Mouse (Mus musculus) stomach, postnatal 0 days (tissue): Measurements from ENCODE around the gene 2310011J03Rik.

Experiments used
- CTCF ChIP-seq: IDR thresholded peaks from 2 replicates; pipeline ENCODE4 v1.5.1; 2016; ENCODE audit warnings: antibody characterized with exemption, low read depth, mild to moderate bottlenecking, moderate library complexity
- EP300 ChIP-seq: optimal IDR thresholded peaks from 2 replicates; pipeline ENCODE3; 2016; ENCODE audit warnings: antibody characterized with exemption

DNA sequence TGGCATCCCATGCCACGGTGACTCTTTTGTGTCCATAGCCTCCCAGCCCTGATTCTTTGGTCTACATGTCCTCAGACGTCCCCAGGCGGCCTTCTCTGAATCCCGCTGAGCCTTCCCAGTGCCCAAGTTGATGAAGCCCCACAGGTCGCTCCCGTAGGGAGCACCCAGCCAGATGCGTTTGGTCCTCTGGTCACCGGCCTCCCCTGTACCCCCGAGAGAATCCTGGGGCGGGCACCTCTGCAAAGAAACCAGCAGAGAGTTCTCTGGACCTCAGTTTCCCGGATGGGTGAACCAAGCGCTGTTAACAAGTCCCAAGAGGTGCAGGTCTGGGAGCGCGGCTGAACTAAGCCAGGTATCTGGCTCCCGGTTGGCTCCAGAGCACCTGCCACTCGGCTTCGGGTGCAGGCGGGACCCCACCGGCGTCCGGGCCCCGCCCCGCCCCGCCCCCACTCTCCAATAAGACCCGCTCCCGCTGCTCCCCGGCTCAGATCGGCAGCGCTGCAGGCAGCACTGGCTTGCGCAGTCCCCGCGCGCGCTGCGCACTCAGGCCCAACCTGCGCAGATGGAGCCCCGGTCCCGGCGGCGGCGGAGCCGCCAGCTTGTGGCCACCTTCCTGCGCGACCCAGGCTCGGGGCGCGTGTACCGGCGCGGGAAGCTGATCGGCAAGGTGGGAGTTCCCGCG lies 35.8 kb upstream of the 2310011J03Rik start, which contains the start of gene Plk5:
- TF ChIP-seq CTCF (no peak), EP300 (no peak)
